Mouse (Mus musculus): ENCODE results near the gene Itpr2.

DNA sequence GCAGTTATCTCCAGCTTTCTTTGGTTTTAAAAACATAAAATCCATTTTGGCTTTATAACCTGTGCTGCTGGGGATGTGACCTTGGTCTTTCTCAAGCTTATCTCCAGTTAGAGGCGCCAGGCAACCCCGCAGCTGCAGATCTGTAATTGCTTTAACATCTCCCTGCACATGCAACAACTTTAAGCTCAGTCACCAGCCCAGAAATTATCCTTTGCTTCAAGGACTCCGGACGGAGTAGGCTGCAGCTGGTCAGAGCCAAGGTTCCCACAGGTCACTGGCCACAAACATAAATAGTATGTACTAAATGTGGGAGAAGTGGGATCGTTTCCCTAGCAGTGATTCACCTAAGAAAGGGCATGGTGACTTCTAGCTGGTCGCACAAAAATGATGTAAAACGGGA is 179.5 kb downstream of the Itpr2 start:
- TF ChIP-seq CTCF (IDR thresholded peaks at IDR 0.05; ENCODE audit: extremely low read depth, insufficient read length, insufficient replicate concordance, low read depth, low read length) (no peak), POLR2A (IDR thresholded peaks at IDR 0.05; ENCODE audit: low read depth, low read length) (no peak)
